Mouse (Mus musculus): ENCODE measurements around the gene Ptprcap. TPM values are rescaled to one million over a fixed set of nuclear protein-coding genes. Genes with fewer than 3 reads are reported as not detected.

Ptprcap gene
- total and polyA plus RNA-seq, 3 experiments, result 67.9 to 75.7 TPM; not detected in 1

DNA sequence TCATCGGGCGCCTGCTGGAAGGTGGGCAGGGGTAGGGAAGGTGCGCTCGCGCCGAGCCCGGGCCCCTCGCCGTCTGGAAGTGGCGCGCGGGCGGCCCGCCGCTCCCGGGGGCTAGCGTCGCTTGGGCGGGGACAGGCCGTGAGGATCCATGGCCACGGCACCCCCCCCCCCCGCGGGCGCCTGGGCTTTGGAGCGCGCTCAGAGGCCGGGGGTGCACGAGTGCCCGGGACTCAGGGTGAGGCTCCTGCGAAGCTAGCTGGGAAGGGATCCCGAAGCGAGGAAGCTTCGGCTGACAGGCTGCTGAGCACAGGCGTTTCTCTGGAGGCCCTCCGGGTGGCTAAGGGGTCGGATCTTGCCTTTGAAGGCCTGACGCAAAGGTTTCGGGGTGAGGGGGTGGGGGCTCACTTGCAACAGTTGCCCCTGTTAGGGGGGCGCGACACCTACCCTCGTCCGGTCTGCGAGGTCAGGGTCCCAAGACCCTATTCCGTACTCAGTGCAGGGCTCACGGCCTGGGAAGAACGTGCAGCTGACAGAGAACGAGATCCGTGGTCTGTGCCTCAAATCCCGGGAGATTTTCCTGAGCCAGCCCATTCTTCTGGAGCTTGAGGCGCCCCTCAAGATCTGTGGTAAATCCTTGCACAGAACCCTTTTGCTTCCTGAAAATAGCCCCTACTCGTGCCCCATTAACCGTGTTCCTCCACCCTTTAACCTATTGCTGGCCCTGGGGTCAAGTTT is 39.0 kb downstream of the Ptprcap start:
- TF ChIP-seq POLR2A (IDR thresholded peaks at IDR 0.05; ENCODE audit: control insufficient read depth in 1 of 2, insufficient read depth in 1 of 2, low read depth in 1 of 2, low read length in 2 of 2, poor library complexity in 1 of 2) (peak in 1 of 2 experiments; percentile 95; a peak in 1 of 4 replicates), ZMIZ1 (IDR thresholded peaks at IDR 0.05; ENCODE audit: low read depth, low read length) (no peak), SIN3A (IDR thresholded peaks at IDR 0.05; ENCODE audit: low read length) (peak; percentile 9; the same call in 1 of the 2 replicates), MXI1 (IDR thresholded peaks at IDR 0.05; ENCODE audit: low read depth, low read length) (peak; percentile 13)
- peaks cover 6 to 19% of the 10 kb centered on the region in 2 experiments; a peak in 3 of 4 replicates for H3K36me3 ChIP-seq (ENCODE audit: control insufficient read depth in 1 of 2, insufficient read depth in 2 of 2, low read length in 2 of 2)

GRCm38 (mm10) chr19:4193129-4193528 is 39.7 kb downstream of the Ptprcap start:
- Histone ChIP-seq H3K9ac (ENCODE audit: control insufficient read depth, low read depth, low read length, poor library complexity, severe bottlenecking) (peak overlapping the region; percentile 99), H3K27ac (ENCODE audit: control insufficient read depth, low read depth, low read length) (peak overlapping the region; percentile 9; the same call in 1 of the 2 replicates), H3K4me1 (ENCODE audit: control insufficient read depth in 1 of 2, insufficient read depth in 2 of 2, low read length in 2 of 2) (peaks cover 6 to 20% of the 10 kb centered on the region in 2 experiments), H3K27me3 (ENCODE audit: control insufficient read depth in 1 of 2, insufficient read depth in 2 of 2, low read length in 2 of 2) (no peaks in the 10 kb centered on the region), H3K9me3 (replicated peaks; ENCODE audit: insufficient read depth, low read length) (no peaks in the 10 kb centered on the region), H3K4me3 (ENCODE audit: control insufficient read depth in 1 of 2, insufficient read depth in 1 of 2, low read depth in 2 of 2, low read length in 2 of 2) (peak overlapping the region; percentile 85 to 88), H3K79me2 (ENCODE audit: control insufficient read depth, insufficient read depth, low read length, poor library complexity) (peaks cover 28% of the 10 kb centered on the region), H3K36me3 (ENCODE audit: control insufficient read depth in 1 of 2, insufficient read depth in 2 of 2, low read length in 2 of 2) (peaks cover 6 to 19% of the 10 kb centered on the region in 2 experiments; a peak in 3 of 4 replicates)
- DNase-seq (ENCODE audit: low read depth, low spot score), result peak; percentile 11
- no peak for TF ChIP-seq USF1 (IDR thresholded peaks at IDR 0.05; ENCODE audit: low read depth, low read length)
- no peak for TF ChIP-seq MAX (IDR thresholded peaks at IDR 0.05; ENCODE audit: low read length)
- TF ChIP-seq POLR2AphosphoS5 (IDR thresholded peaks at IDR 0.05; ENCODE audit: borderline replicate concordance, low read depth, low read length), result no peak
- no peak for TF ChIP-seq CHD2 (IDR thresholded peaks at IDR 0.05; ENCODE audit: low read length)
- no peak for TF ChIP-seq UBTF (IDR thresholded peaks at IDR 0.05; ENCODE audit: borderline replicate concordance, insufficient read depth, low read depth, low read length)
- no peak for TF ChIP-seq ZNF384 (IDR thresholded peaks at IDR 0.05; ENCODE audit: low read depth, low read length)
- TF ChIP-seq ZKSCAN1 (IDR thresholded peaks at IDR 0.05; ENCODE audit: low read depth, low read length), result no peak
- TF ChIP-seq EP300 (IDR thresholded peaks at IDR 0.05; ENCODE audit: low read depth in 1 of 2, low read length in 2 of 2), result no peak
- no peak for TF ChIP-seq JUND (IDR thresholded peaks at IDR 0.05; ENCODE audit: low read depth, low read length)

More for the DNA sequence above, 39.0 kb downstream of the Ptprcap start:
- Histone ChIP-seq H3K9ac (ENCODE audit: control insufficient read depth, low read depth, low read length, poor library complexity, severe bottlenecking) (peak overlapping the region; percentile 99), H3K27ac (ENCODE audit: control insufficient read depth, low read depth, low read length) (peak overlapping the region; percentile 74), H3K79me2 (ENCODE audit: control insufficient read depth, insufficient read depth, low read length, poor library complexity) (peaks cover 28% of the 10 kb centered on the region), H3K4me3 (ENCODE audit: control insufficient read depth in 1 of 2, insufficient read depth in 1 of 2, low read depth in 2 of 2, low read length in 2 of 2) (peak overlapping the region; percentile 85 to 88), H3K27me3 (ENCODE audit: control insufficient read depth in 1 of 2, insufficient read depth in 2 of 2, low read length in 2 of 2) (no peaks in the 10 kb centered on the region), H3K4me1 (ENCODE audit: control insufficient read depth in 1 of 2, insufficient read depth in 2 of 2, low read length in 2 of 2) (peaks cover 6 to 20% of the 10 kb centered on the region in 2 experiments), H3K9me3 (replicated peaks; ENCODE audit: insufficient read depth, low read length) (no peaks in the 10 kb centered on the region)
- peak; percentile 50 for DNase-seq (ENCODE audit: low read depth, low spot score)

Data from MEL (cell line).